Mouse (Mus musculus): ENCODE results near the gene Atxn1. TPM values are rescaled to one million over a fixed set of nuclear protein-coding genes. Genes with fewer than 3 reads are reported as not detected.

Atxn1 gene
- total and polyA plus RNA-seq, 3 experiments = 0.39 to 1.1 TPM; not detected in 1

- H3K9ac ChIP-seq (ENCODE audit: control insufficient read depth, low read depth, low read length, poor library complexity, severe bottlenecking) = no peak overlapping the region
- no peak overlapping the region for H3K4me3 ChIP-seq (ENCODE audit: control insufficient read depth in 1 of 2, insufficient read depth in 1 of 2, low read depth in 2 of 2, low read length in 2 of 2)
- H3K9me3 ChIP-seq (replicated peaks; ENCODE audit: insufficient read depth, low read length) = no peaks in the 10 kb centered on the region
- no peaks in the 10 kb centered on the region for H3K4me1 ChIP-seq (ENCODE audit: control insufficient read depth in 1 of 2, insufficient read depth in 2 of 2, low read length in 2 of 2)
- H3K36me3 ChIP-seq (ENCODE audit: control insufficient read depth in 1 of 2, insufficient read depth in 2 of 2, low read length in 2 of 2) = no peaks in the 10 kb centered on the region
- H3K27ac ChIP-seq (ENCODE audit: control insufficient read depth, low read depth, low read length) = no peak overlapping the region
- H3K79me2 ChIP-seq (ENCODE audit: control insufficient read depth, insufficient read depth, low read length, poor library complexity) = no peaks in the 10 kb centered on the region
- H3K27me3 ChIP-seq (ENCODE audit: control insufficient read depth in 1 of 2, insufficient read depth in 2 of 2, low read length in 2 of 2) = no peaks in the 10 kb centered on the region
- no peak for TF ChIP-seq CTCF (IDR thresholded peaks at IDR 0.05 in 2 of 3, conservative IDR thresholded peaks at IDR 0.05 in 1 of 3; ENCODE audit: control insufficient read depth in 1 of 3, insufficient read depth in 1 of 3, low read depth in 2 of 3, low read length in 3 of 3, poor library complexity in 1 of 3, severe bottlenecking in 1 of 3)
- TF ChIP-seq USF1 (IDR thresholded peaks at IDR 0.05; ENCODE audit: low read depth, low read length) = no peak
- TF ChIP-seq MAX (IDR thresholded peaks at IDR 0.05; ENCODE audit: low read length) = no peak
- no peak for TF ChIP-seq ZKSCAN1 (IDR thresholded peaks at IDR 0.05; ENCODE audit: low read depth, low read length)
- TF ChIP-seq MYC (IDR thresholded peaks at IDR 0.05; ENCODE audit: low read depth, low read length) = no peak
- TF ChIP-seq MAZ (IDR thresholded peaks at IDR 0.05; ENCODE audit: low read depth, low read length) = no peak
- no peak for TF ChIP-seq TAL1 (IDR thresholded peaks at IDR 0.05; ENCODE audit: low read length)
- TF ChIP-seq CHD1 (IDR thresholded peaks at IDR 0.05; ENCODE audit: low read depth, low read length) = no peak
- no peak for TF ChIP-seq TCF12 (IDR thresholded peaks at IDR 0.05; ENCODE audit: low read depth, low read length)
- TF ChIP-seq GATA1 (IDR thresholded peaks at IDR 0.05; ENCODE audit: low read depth, low read length) = no peak
- no peak for TF ChIP-seq POLR2A (IDR thresholded peaks at IDR 0.05; ENCODE audit: control insufficient read depth in 1 of 2, insufficient read depth in 1 of 2, low read depth in 1 of 2, low read length in 2 of 2, poor library complexity in 1 of 2)
- no peak for TF ChIP-seq TBP (IDR thresholded peaks at IDR 0.05; ENCODE audit: low read depth, low read length)
- no peak for TF ChIP-seq RAD21 (IDR thresholded peaks at IDR 0.05; ENCODE audit: low read depth, low read length)
- TF ChIP-seq EP300 (IDR thresholded peaks at IDR 0.05; ENCODE audit: low read depth in 1 of 2, low read length in 2 of 2) = no peak
- TF ChIP-seq BHLHE40 (IDR thresholded peaks at IDR 0.05; ENCODE audit: borderline replicate concordance, low read depth, low read length) = no peak
- no peak for TF ChIP-seq HCFC1 (IDR thresholded peaks at IDR 0.05; ENCODE audit: low read depth, low read length)
- TF ChIP-seq ZNF384 (IDR thresholded peaks at IDR 0.05; ENCODE audit: low read depth, low read length) = no peak
- TF ChIP-seq CHD2 (IDR thresholded peaks at IDR 0.05; ENCODE audit: low read length) = no peak
- TF ChIP-seq RCOR1 (IDR thresholded peaks at IDR 0.05; ENCODE audit: low read depth, low read length) = no peak
- TF ChIP-seq USF2 (IDR thresholded peaks at IDR 0.05; ENCODE audit: borderline replicate concordance in 1 of 2, insufficient read depth in 1 of 2, low read depth in 1 of 2, low read length in 2 of 2) = no peak
- DNase-seq (ENCODE audit: low read depth, low spot score) = no peak
Measured at GRCm38 (mm10) chr13:45956287-45956686, 8.5 kb downstream of the Atxn1 start.

GRCm38 (mm10) chr13:45955370-45956055 lies 9.3 kb downstream of the Atxn1 start:
- Histone ChIP-seq H3K4me1 (ENCODE audit: control insufficient read depth in 1 of 2, insufficient read depth in 2 of 2, low read length in 2 of 2) (no peaks in the 10 kb centered on the region), H3K27ac (ENCODE audit: control insufficient read depth, low read depth, low read length) (no peak overlapping the region), H3K36me3 (ENCODE audit: control insufficient read depth in 1 of 2, insufficient read depth in 2 of 2, low read length in 2 of 2) (no peaks in the 10 kb centered on the region), H3K9ac (ENCODE audit: control insufficient read depth, low read depth, low read length, poor library complexity, severe bottlenecking) (no peak overlapping the region), H3K27me3 (ENCODE audit: control insufficient read depth in 1 of 2, insufficient read depth in 2 of 2, low read length in 2 of 2) (no peaks in the 10 kb centered on the region), H3K9me3 (replicated peaks; ENCODE audit: insufficient read depth, low read length) (no peaks in the 10 kb centered on the region), H3K79me2 (ENCODE audit: control insufficient read depth, insufficient read depth, low read length, poor library complexity) (no peaks in the 10 kb centered on the region), H3K4me3 (ENCODE audit: control insufficient read depth in 1 of 2, insufficient read depth in 1 of 2, low read depth in 2 of 2, low read length in 2 of 2) (no peak overlapping the region)
- TF ChIP-seq USF2 (IDR thresholded peaks at IDR 0.05; ENCODE audit: borderline replicate concordance in 1 of 2, insufficient read depth in 1 of 2, low read depth in 1 of 2, low read length in 2 of 2) (no peak), UBTF (IDR thresholded peaks at IDR 0.05; ENCODE audit: borderline replicate concordance, insufficient read depth, low read depth, low read length) (no peak), POLR2AphosphoS2 (IDR thresholded peaks at IDR 0.05; ENCODE audit: low read length) (no peak), SMC3 (IDR thresholded peaks at IDR 0.05; ENCODE audit: low read depth, low read length) (no peak), JUND (IDR thresholded peaks at IDR 0.05; ENCODE audit: low read depth, low read length) (no peak)
- no peak for DNase-seq (ENCODE audit: low read depth, low spot score)
